10 mouse cellular contexts compared by ENCODE assay signal in genomic region chr11:97138554-97139226, GRCm38 (mm10). TPM values are rescaled to one million over a fixed set of nuclear protein-coding genes. Genes with fewer than 3 reads are reported as not detected.
DNase-seq lines count a peak whose midpoint lies in the region; ATAC-seq and TF ChIP-seq lines count a peak whose summit lies in the region.
"Had no signal": no experiment of that assay in that cellular context is flagged by ENCODE, and none has a peak within 500 bp of the region (broad histone marks: within the 10 kb centered on the region; RNA-seq: fewer than 3 reads in every experiment).

No protein-coding gene starts in this region.

- H3K4me2 ChIP-seq in hindbrain, embryonic 12.5 days (replicated peaks): peak overlapping the region; percentile 90
- peak overlapping the region; percentile 36 for H3K4me2 ChIP-seq in liver, embryonic 12.5 days

- WGBS in hindbrain, embryonic 12.5 days: 7% methylated on average over 64 of the region's 69 CpGs
- WGBS in liver, embryonic 12.5 days (ENCODE audit: insufficient replicate concordance): 72% methylated on average over 69 of the region's 69 CpGs
- 42% methylated on average over 69 of the region's 69 CpGs for WGBS in small intestine, adult 2 months

- peaks cover 32% of the 10 kb centered on the region for H3K4me1 ChIP-seq in hindbrain, embryonic 12.5 days
- H3K4me1 ChIP-seq in liver, embryonic 12.5 days: peaks cover 36% of the 10 kb centered on the region
- H3K4me1 ChIP-seq in small intestine, adult 2 months (ENCODE audit: control insufficient read depth, insufficient read depth, insufficient read length, low read length): peaks cover 10% of the 10 kb centered on the region

- no peak for TF ChIP-seq CTCF in small intestine, adult 2 months (IDR thresholded peaks at IDR 0.05; ENCODE audit: extremely low read depth, insufficient read length, insufficient replicate concordance, low read depth, low read length)

- H3K9me3 ChIP-seq in hindbrain, embryonic 12.5 days (replicated peaks): no peaks in the 10 kb centered on the region
- H3K9me3 ChIP-seq in liver, embryonic 12.5 days (replicated peaks): no peaks in the 10 kb centered on the region

- peak overlapping the region; percentile 81 for H3K9ac ChIP-seq in hindbrain, embryonic 12.5 days
- no peak overlapping the region for H3K9ac ChIP-seq in liver, embryonic 12.5 days

- H3K4me3 ChIP-seq in hindbrain, embryonic 12.5 days: peak overlapping the region; percentile 44
- peak overlapping the region; percentile 18; the same call in 1 of the 2 replicates for H3K4me3 ChIP-seq in liver, embryonic 12.5 days
- H3K4me3 ChIP-seq in small intestine, adult 2 months (ENCODE audit: low read depth, low read length): peak overlapping the region; percentile 44
- H3K4me3 ChIP-seq: myocyte had no signal

- ATAC-seq in hindbrain, embryonic 12.5 days (ENCODE audit: low FRiP score): peak; percentile 79
- no peak for ATAC-seq in liver, embryonic 12.5 days

- peak; percentile 73 for DNase-seq in embryo, embryonic 11 days
- no peak for DNase-seq in embryo, embryonic 9.5 days (ENCODE audit: extremely low spot score)
- DNase-seq in urinary bladder, adult 2 months (ENCODE audit: low spot score): peak; percentile 58
- DNase-seq in urinary bladder, postnatal 10 days (ENCODE audit: low spot score): no peak
- no peak for DNase-seq in layer of hippocampus, adult 18-20 months (ENCODE audit: low spot score in 2 of 2)

- no peak for TF ChIP-seq POLR2A in small intestine, adult 2 months (IDR thresholded peaks at IDR 0.05; ENCODE audit: low read depth, low read length)

- H3K27ac ChIP-seq in hindbrain, embryonic 12.5 days: peak overlapping the region; percentile 87
- H3K27ac ChIP-seq in liver, embryonic 12.5 days: no peak overlapping the region
- H3K27ac ChIP-seq in small intestine, adult 2 months (ENCODE audit: insufficient read depth, low read depth, low read length): no peak overlapping the region

- peaks cover 9% of the 10 kb centered on the region; the same call in 1 of the 2 replicates for H3K36me3 ChIP-seq in hindbrain, embryonic 12.5 days
- H3K36me3 ChIP-seq in liver, embryonic 12.5 days: peaks cover 17% of the 10 kb centered on the region; the same call in 1 of the 2 replicates
- no peaks in the 10 kb centered on the region for H3K36me3 ChIP-seq in small intestine, adult 2 months (ENCODE audit: control insufficient read depth, insufficient read depth, low read length)

- peaks cover 50% of the 10 kb centered on the region for H3K27me3 ChIP-seq in hindbrain, embryonic 12.5 days
- H3K27me3 ChIP-seq in liver, embryonic 12.5 days (replicated peaks): peaks cover 72% of the 10 kb centered on the region
- peaks cover 14% of the 10 kb centered on the region for H3K27me3 ChIP-seq in small intestine, adult 2 months (ENCODE audit: control insufficient read depth, insufficient read depth, low read length)

RNA-seq across cellular contexts. Expression of gene Tbkbp1, which starts 12.6 kb away (rescaled TPM):
- 21.3 and 31.5 TPM in 2 replicates for polyA plus RNA-seq in urinary bladder, adult 2 months (2012; rRNA removed)
- 10.1 and 10.5 TPM in 2 replicates for polyA plus RNA-seq in hindbrain, embryonic 12.5 days (2016; fragmentation: Nextera tagmentation; extraction: Ambion mirVana)
- polyA plus RNA-seq in liver, embryonic 12.5 days (2016; fragmentation: Nextera tagmentation; extraction: Ambion mirVana): 3.6 and 4.0 TPM in 2 replicates
- 7.5 and 11.4 TPM in 2 replicates for polyA plus RNA-seq in small intestine, adult 2 months (2012; rRNA removed)
- 100 to 1,000 TPM in 1 of 2 experiments, 10 to 100 TPM in 1; 98.1 to 100 TPM for total RNA-seq in layer of hippocampus, adult 18-20 months (2021)

RNA-seq across cellular contexts. Expression of gene Tbx21, which starts 23.6 kb away (rescaled TPM):
- 1.1 and 1.4 TPM in 2 replicates for polyA plus RNA-seq in urinary bladder, adult 2 months (2012; rRNA removed)
- polyA plus RNA-seq in hindbrain, embryonic 12.5 days (2016; fragmentation: Nextera tagmentation; extraction: Ambion mirVana): 0.10 TPM in 1 of 2 replicates, not detected in the other
- not detected in 2 replicates for polyA plus RNA-seq in liver, embryonic 12.5 days (2016; fragmentation: Nextera tagmentation; extraction: Ambion mirVana)
- polyA plus RNA-seq in small intestine, adult 2 months (2012; rRNA removed): 1.0 and 2.3 TPM in 2 replicates
- total RNA-seq in layer of hippocampus, adult 18-20 months (2021): under 1 TPM in 1 of 2 experiments, not detected in 1; 0.12 TPM
- polyA plus RNA-seq: C2C12, myocyte had no signal

RNA-seq across cellular contexts. Expression of gene Kpnb1, which starts 49.0 kb away (rescaled TPM):
- polyA plus RNA-seq in urinary bladder, adult 2 months (2012; rRNA removed): 70.8 and 80.2 TPM in 2 replicates
- 53.9 and 57.8 TPM in 2 replicates for polyA plus RNA-seq in hindbrain, embryonic 12.5 days (2016; fragmentation: Nextera tagmentation; extraction: Ambion mirVana)
- polyA plus RNA-seq in liver, embryonic 12.5 days (2016; fragmentation: Nextera tagmentation; extraction: Ambion mirVana): 38.5 and 39.3 TPM in 2 replicates
- 7.5 and 13.5 TPM in 2 replicates for polyA plus RNA-seq in small intestine, adult 2 months (2012; rRNA removed)
- 100 to 1,000 TPM; 125 to 130 TPM for total RNA-seq in layer of hippocampus, adult 18-20 months (2021)

Comparison
In these comparisons a context has a peak if more than half of its experiments do, and no peak if none do; other contexts are left out.
1. DNase-seq: peak in embryo, embryonic 11 days (single experiment) and urinary bladder, adult 2 months (single experiment); none in embryo, embryonic 9.5 days (single experiment), urinary bladder, postnatal 10 days (single experiment) and layer of hippocampus, adult 18-20 months (0 of 2).
2. Peak in every context shown above with its lines, with median percentiles within 50 percentile points of each other: H3K4me3 ChIP-seq.